Mouse (Mus musculus): ENCODE data around the gene Gm10337. TPM values are rescaled to one million over a fixed set of nuclear protein-coding genes. Genes with fewer than 3 reads are reported as not detected.

Gm10337 gene
- total and polyA plus RNA-seq, 3 experiments = not detected

- H3K36me3 ChIP-seq (replicated peaks in 1 of 2; ENCODE audit: control insufficient read depth in 1 of 2, insufficient read depth in 1 of 2, low read length in 1 of 2) = peaks cover 29 to 62% of the 10 kb centered on the region in 2 experiments
- TF ChIP-seq JUN (IDR thresholded peaks at IDR 0.05; ENCODE audit: insufficient read depth, low read depth, low read length) (no peak), RCOR1 (conservative IDR thresholded peaks at IDR 0.05; ENCODE audit: low read depth, low read length) (no peak), MYC (IDR thresholded peaks at IDR 0.05; ENCODE audit: low read depth, low read length) (no peak), GABPA (IDR thresholded peaks at IDR 0.05; ENCODE audit: insufficient replicate concordance, low read depth, low read length) (no peak), PAX5 (IDR thresholded peaks at IDR 0.05; ENCODE audit: low read length) (no peak), EP300 (IDR thresholded peaks at IDR 0.05; ENCODE audit: low read length) (no peak), CHD2 (IDR thresholded peaks at IDR 0.05; ENCODE audit: low read length) (no peak)
- H3K4me3 ChIP-seq (replicated peaks in 1 of 3; ENCODE audit: low read depth in 2 of 3, low read length in 2 of 3, poor library complexity in 1 of 3) = peak overlapping the region; percentile 82 to 96 (median 93)
Measured at GRCm38 (mm10) chr15:102471727-102472126, 31.8 kb upstream of the Gm10337 start.

GRCm38 (mm10) chr15:102473246-102473645 is 30.3 kb upstream of the Gm10337 start:
- no peaks in the 10 kb centered on the region for H3K27me3 ChIP-seq (replicated peaks)
- H3K4me3 ChIP-seq (replicated peaks in 1 of 3; ENCODE audit: low read depth in 2 of 3, low read length in 2 of 3, poor library complexity in 1 of 3) = peak overlapping the region in 1 of 3 experiments; percentile 0
- in situ Hi-C loops (cut with MboI; ENCODE audit: low pct_ligation_motif_present, low pct_unique_long_range_greater_than_20kb, low sequenced_read_pairs) (no loop called here), dilution Hi-C loops (cut with MboI; ENCODE audit: extremely low pct_ligation_motif_present, extremely low pct_unique_long_range_greater_than_20kb, low sequenced_read_pairs) (no loop called here)
- TF ChIP-seq TCF12 (IDR thresholded peaks at IDR 0.05; ENCODE audit: low read depth, low read length) (no peak), TBP (conservative IDR thresholded peaks at IDR 0.05; ENCODE audit: low read depth, low read length) (no peak), POLR2A (IDR thresholded peaks at IDR 0.05; ENCODE audit: low read depth, low read length) (no peak), RCOR1 (conservative IDR thresholded peaks at IDR 0.05; ENCODE audit: low read depth, low read length) (no peak), ELF1 (IDR thresholded peaks at IDR 0.05; ENCODE audit: low read depth, low read length) (no peak), USF2 (conservative IDR thresholded peaks at IDR 0.05; ENCODE audit: low read depth, low read length) (no peak), ZC3H11A (IDR thresholded peaks at IDR 0.05; ENCODE audit: low read depth, low read length) (no peak), USF1 (IDR thresholded peaks at IDR 0.05; ENCODE audit: low read depth, low read length) (no peak), HCFC1 (IDR thresholded peaks at IDR 0.05; ENCODE audit: low read depth, low read length) (no peak), CHD2 (IDR thresholded peaks at IDR 0.05; ENCODE audit: low read length) (no peak), EP300 (IDR thresholded peaks at IDR 0.05; ENCODE audit: low read length) (no peak)
- H3K4me2 ChIP-seq (ENCODE audit: insufficient read depth, low read depth, poor library complexity, severe bottlenecking) = peak overlapping the region; percentile 44
- no peak overlapping the region for H3K27ac ChIP-seq (ENCODE audit: insufficient read depth, low read depth)
- H3K36me3 ChIP-seq (replicated peaks in 1 of 2; ENCODE audit: control insufficient read depth in 1 of 2, insufficient read depth in 1 of 2, low read length in 1 of 2) = peaks cover 37 to 66% of the 10 kb centered on the region in 2 experiments
- DNase-seq (ENCODE audit: extremely low read depth) = no peak
- H3K79me2 ChIP-seq (replicated peaks; ENCODE audit: control insufficient read depth, extremely low read depth, insufficient read depth, poor library complexity, severe bottlenecking) = peaks cover 70% of the 10 kb centered on the region
- peak overlapping the region; percentile 100; the same call in 1 of the 2 replicates for H3K9ac ChIP-seq (ENCODE audit: insufficient read depth, low read depth)
- H3K9me3 ChIP-seq (replicated peaks; ENCODE audit: low read length) = peaks cover 5% of the 10 kb centered on the region
- H3K4me1 ChIP-seq (ENCODE audit: control insufficient read depth in 1 of 2, insufficient read depth in 2 of 2) = peaks cover 3 to 26% of the 10 kb centered on the region in 2 experiments

More at GRCm38 (mm10) chr15:102471727-102472126, 31.8 kb upstream of the Gm10337 start:
- peak overlapping the region; percentile 100 for H3K9ac ChIP-seq (ENCODE audit: insufficient read depth, low read depth)
- H3K9me3 ChIP-seq (replicated peaks; ENCODE audit: low read length) = peaks cover 5% of the 10 kb centered on the region
- peak overlapping the region; percentile 93; the same call in 1 of the 2 replicates for H3K4me2 ChIP-seq (ENCODE audit: insufficient read depth, low read depth, poor library complexity, severe bottlenecking)
- H3K4me1 ChIP-seq (ENCODE audit: control insufficient read depth in 1 of 2, insufficient read depth in 2 of 2) = peaks cover 3 to 26% of the 10 kb centered on the region in 2 experiments
- no peak for DNase-seq (ENCODE audit: extremely low read depth)
- H3K79me2 ChIP-seq (replicated peaks; ENCODE audit: control insufficient read depth, extremely low read depth, insufficient read depth, poor library complexity, severe bottlenecking) = peaks cover 59% of the 10 kb centered on the region
- in situ Hi-C loops (cut with MboI; ENCODE audit: low pct_ligation_motif_present, low pct_unique_long_range_greater_than_20kb, low sequenced_read_pairs) = no loop called here
- H3K27me3 ChIP-seq (replicated peaks) = no peaks in the 10 kb centered on the region
- H3K27ac ChIP-seq (ENCODE audit: insufficient read depth, low read depth) = no peak overlapping the region
- dilution Hi-C loops (cut with MboI; ENCODE audit: extremely low pct_ligation_motif_present, extremely low pct_unique_long_range_greater_than_20kb, low sequenced_read_pairs) = no loop called here

Measured in CH12.LX (cell line).